Mouse (Mus musculus) heart, postnatal 0 days (tissue): Measurements from ENCODE around the gene Arhgef28.

Experiments
- CTCF ChIP-seq: IDR thresholded peaks from 2 replicates; pipeline ENCODE4 v1.5.1; 2016; ENCODE audit warnings: antibody characterized with exemption, control low read depth, low read depth
- EP300 ChIP-seq: IDR thresholded peaks from 2 replicates; pipeline ENCODE4 v1.6.1; 2016; ENCODE audit warnings: antibody characterized with exemption, low read depth

DNA sequence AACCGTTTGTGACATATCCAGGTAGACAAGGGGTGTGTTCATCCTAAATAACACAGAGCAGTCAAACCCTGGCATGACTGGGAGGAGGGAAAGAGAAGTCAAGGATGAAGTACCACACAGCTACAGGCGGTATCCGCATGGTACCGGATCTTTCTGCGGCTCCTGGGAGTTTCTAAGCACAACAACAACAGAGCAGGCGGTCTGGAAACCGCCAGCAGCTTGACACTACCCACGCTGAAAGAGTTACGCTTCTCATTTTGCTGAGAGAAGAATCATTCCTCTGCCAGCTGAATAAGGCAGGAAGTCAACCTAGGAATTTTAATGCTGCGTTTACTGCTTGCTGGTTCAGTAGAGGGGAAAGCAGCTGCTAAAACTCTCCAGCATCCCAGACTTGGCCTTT is 295.2 kb downstream of the Arhgef28 start:
- no peak for TF ChIP-seq EP300
- TF ChIP-seq CTCF, result no peak
